Mouse (Mus musculus): ENCODE measurements at regions not wholly inside any gene's neighbourhood (a gene's known extent, or its start where the extent isn't known, plus 50 kb on each side); places are given as distances from the start of the nearest gene placed in this dataset.
A peak's percentile ranks its signal among the peaks of the same experiment; 100 is the strongest.

DNA sequence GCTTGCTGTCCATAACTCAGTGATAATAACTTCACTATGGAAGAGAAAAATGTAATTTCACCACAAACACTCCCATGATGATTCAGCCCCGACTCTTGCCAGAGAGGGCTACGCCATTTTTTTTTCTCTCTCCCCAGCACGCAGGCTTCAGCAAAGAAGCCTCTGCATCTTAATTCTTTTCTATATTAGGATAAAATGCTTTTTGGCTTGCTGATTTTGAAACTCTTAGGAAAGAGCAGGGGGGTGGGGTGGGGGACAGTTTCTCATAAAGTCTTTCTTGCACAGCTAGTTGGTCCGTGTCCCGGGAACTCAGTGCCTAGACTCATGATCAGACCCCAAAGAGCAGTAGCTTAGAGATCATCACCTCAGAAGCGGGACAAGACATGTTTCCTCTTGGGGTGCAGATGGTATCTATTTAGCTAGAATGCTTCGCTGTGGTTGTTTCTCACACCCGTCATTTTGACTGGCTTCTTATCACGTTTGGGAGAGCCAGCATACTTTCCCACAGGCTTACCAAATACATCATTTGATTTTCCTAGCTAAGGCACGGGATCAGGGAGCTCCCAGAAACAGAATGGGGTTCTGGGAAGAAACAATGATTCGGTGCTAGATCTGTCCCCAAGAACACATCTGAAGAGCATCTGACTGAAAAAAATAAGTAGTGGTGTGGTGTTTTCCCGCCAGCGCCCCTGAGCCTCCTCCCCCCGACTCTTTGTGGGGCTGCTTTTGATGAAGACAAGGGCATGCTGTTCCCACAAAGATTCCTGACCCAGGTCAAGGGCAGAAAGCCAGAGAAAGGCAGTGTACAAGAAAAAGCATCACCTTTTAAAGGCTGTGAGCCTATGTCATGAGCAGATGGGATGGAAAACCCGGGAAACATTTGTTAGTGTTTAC is 483.6 kb upstream of the Id4 start:
- Histone ChIP-seq H3K27ac (ENCODE audit: low read length) (peak overlapping the region; percentile 78), H3K4me3 (replicated peaks; ENCODE audit: low read length) (no peak overlapping the region), H3K9me3 (replicated peaks; ENCODE audit: control insufficient read depth, low read length) (no peaks in the 10 kb centered on the region), H3K4me1 (ENCODE audit: control insufficient read depth, insufficient read depth, low read length) (peaks cover 9% of the 10 kb centered on the region; the same call in 1 of the 2 replicates), H3K9ac (ENCODE audit: low read length) (peak overlapping the region; percentile 43; the same call in 1 of the 2 replicates), H3K36me3 (ENCODE audit: control insufficient read depth, insufficient read depth, low read length) (no peaks in the 10 kb centered on the region), H3K27me3 (ENCODE audit: control insufficient read depth, insufficient read depth, low read length) (no peaks in the 10 kb centered on the region), H3K4me2 (ENCODE audit: low read depth, low read length) (peak overlapping the region; percentile 31; the same call in 1 of the 2 replicates)
- ATAC-seq (ENCODE audit: insufficient read depth, low FRiP score), result peak; percentile 60; the same call in 1 of the 2 replicates
- 50% methylated on average over 15 of the region's 15 CpGs for WGBS

DNA sequence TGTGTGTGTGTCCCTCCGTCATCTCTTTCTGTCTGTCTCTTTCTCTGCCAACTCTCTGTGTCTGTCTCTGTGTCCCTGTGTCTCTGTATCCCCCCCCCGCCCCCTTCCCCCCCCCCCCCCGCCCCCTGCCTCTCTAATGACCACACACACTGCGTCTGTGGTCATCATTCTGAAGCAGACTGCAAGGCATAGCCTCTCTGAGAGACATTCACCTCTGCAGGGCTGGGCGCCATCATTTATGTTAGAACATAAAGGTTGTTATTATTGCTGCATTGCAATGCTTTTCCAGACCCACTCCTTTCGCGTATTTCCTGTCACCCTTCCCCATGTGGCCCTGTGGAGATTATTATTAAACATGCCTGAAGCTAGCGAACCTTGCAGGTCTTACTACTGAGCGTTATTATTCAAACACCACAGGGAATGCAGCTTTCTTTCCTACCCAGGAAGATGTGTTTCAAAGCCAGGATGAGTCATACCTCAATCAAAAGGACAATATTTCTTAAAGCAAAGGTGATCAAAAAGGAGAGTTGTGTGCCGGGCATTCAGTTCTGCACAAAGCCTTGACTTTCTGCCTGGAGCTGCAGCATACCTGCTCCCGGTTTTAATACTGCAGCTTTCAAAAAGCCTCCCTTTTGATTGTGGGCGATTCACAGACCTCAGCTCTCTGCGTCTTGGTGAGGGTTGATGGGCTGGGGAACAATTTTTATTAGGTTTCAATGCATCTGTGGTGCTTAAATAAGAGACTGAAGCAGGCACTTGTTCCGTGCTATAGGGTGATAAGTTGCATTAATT is 482.6 kb upstream of the Id4 start:
- no peak overlapping the region for H3K4me2 ChIP-seq (ENCODE audit: low read depth, low read length)
- H3K4me1 ChIP-seq (ENCODE audit: control insufficient read depth, insufficient read depth, low read length), result peaks cover 9% of the 10 kb centered on the region; the same call in 1 of the 2 replicates
- no peak overlapping the region for H3K9ac ChIP-seq (ENCODE audit: low read length)
- H3K27ac ChIP-seq (ENCODE audit: low read length), result no peak overlapping the region
- ATAC-seq (ENCODE audit: insufficient read depth, low FRiP score), result no peak
- H3K4me3 ChIP-seq (replicated peaks; ENCODE audit: low read length), result no peak overlapping the region
- H3K36me3 ChIP-seq (ENCODE audit: control insufficient read depth, insufficient read depth, low read length), result no peaks in the 10 kb centered on the region
- H3K27me3 ChIP-seq (ENCODE audit: control insufficient read depth, insufficient read depth, low read length), result no peaks in the 10 kb centered on the region
- 51% methylated on average over 12 of the region's 14 CpGs for WGBS
- no peaks in the 10 kb centered on the region for H3K9me3 ChIP-seq (replicated peaks; ENCODE audit: control insufficient read depth, low read length)

DNA sequence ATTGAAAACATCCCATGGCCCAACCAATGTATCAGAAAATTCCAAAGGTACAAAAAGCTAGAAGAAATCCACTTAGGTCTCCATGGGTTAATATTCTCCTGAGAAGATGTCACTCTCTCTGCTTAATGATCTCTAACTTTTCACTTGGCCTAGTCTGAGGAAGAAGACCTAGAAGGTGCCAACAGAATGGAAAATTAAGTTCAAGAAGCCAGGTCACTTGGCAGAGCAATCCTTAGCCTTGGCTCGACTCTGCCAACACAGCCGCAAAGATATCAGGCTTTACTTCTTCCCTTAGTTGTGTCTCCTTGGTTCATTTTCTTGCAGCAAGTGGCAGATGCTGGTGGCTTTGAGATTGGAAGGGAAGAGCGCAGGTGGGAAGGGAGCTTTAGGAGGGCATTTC is 476.6 kb upstream of the Id4 start:
- 86% methylated on average over 3 of the region's 3 CpGs for WGBS
- Histone ChIP-seq H3K4me3 (replicated peaks; ENCODE audit: low read length) (no peak overlapping the region), H3K27me3 (ENCODE audit: control insufficient read depth, insufficient read depth, low read length) (no peaks in the 10 kb centered on the region), H3K27ac (ENCODE audit: low read length) (no peak overlapping the region), H3K4me2 (ENCODE audit: low read depth, low read length) (no peak overlapping the region), H3K9ac (ENCODE audit: low read length) (no peak overlapping the region), H3K4me1 (ENCODE audit: control insufficient read depth, insufficient read depth, low read length) (no peaks in the 10 kb centered on the region), H3K9me3 (replicated peaks; ENCODE audit: control insufficient read depth, low read length) (no peaks in the 10 kb centered on the region), H3K36me3 (ENCODE audit: control insufficient read depth, insufficient read depth, low read length) (no peaks in the 10 kb centered on the region)
- ATAC-seq (ENCODE audit: insufficient read depth, low FRiP score), result no peak

DNA sequence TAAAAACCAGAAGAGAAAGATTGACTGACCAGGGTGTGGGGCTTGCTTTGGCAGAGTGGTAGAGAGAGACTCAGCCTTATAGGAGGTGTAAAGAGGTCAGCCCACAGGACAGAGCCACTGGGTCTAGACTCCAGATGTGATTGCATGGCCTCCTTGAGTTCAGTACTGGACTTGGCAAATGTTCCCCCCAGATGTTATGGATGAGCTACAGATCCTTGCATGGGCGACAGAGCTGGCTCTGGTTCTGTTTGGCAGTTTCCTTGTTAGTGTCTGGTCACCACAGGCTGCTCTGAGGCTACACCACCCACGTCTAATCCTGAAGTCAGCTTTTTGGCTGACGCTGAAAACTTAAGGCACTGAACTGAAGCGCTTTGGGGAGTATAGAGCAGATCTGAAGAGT is 463.2 kb upstream of the Id4 start:
- no peaks in the 10 kb centered on the region for H3K27me3 ChIP-seq (ENCODE audit: control insufficient read depth, insufficient read depth, low read length)
- H3K4me2 ChIP-seq (ENCODE audit: low read depth, low read length), result no peak overlapping the region
- H3K4me3 ChIP-seq (replicated peaks; ENCODE audit: low read length), result no peak overlapping the region
- no peaks in the 10 kb centered on the region for H3K4me1 ChIP-seq (ENCODE audit: control insufficient read depth, insufficient read depth, low read length)
- H3K27ac ChIP-seq (ENCODE audit: low read length), result 0 out of 2 replicates have a peak overlapping the region, but pooled peaks have one; percentile 12
- 57% methylated on average over 4 of the region's 4 CpGs for WGBS
- ATAC-seq (ENCODE audit: insufficient read depth, low FRiP score), result peak; percentile 47
- no peaks in the 10 kb centered on the region for H3K9me3 ChIP-seq (replicated peaks; ENCODE audit: control insufficient read depth, low read length)
- H3K36me3 ChIP-seq (ENCODE audit: control insufficient read depth, insufficient read depth, low read length), result no peaks in the 10 kb centered on the region
- H3K9ac ChIP-seq (ENCODE audit: low read length), result no peak overlapping the region

DNA sequence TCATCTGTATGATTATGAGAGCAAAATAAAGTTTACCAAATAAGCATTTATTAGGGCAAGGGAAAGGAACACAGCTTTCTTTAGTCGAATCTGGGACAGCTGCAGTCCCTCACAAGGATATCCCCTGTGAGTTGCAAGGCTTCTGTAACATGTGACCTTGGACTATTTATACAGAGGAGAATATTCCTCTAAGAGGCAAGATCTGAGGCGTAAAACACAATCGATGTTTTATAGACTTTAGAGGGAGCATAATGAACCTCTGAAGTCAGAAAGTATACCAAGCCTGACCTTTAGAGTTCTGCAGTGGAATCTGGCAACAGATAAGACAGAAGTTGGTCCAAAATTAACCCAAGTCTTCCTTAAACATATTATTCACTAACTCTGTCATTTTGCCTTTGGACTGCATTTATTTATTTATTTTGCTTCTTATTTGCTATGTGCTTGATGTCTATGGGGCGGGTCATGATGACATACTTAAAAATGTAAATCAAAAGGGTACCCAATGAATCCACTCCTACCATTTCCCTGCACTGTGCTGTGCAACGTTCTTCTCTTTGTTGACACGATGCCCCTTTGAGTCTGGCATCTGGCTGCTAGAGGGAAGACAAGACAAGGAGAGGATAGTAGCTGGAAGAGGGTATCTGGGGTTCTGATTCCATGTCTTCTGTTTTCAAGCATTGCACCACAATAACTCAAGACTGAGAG is 449.2 kb upstream of the Id4 start:
- peak; percentile 66; the same call in 1 of the 2 replicates for ATAC-seq (ENCODE audit: insufficient read depth, low FRiP score)
- no peak overlapping the region for H3K4me3 ChIP-seq (replicated peaks; ENCODE audit: low read length)
- no peaks in the 10 kb centered on the region for H3K36me3 ChIP-seq (ENCODE audit: control insufficient read depth, insufficient read depth, low read length)
- 52% methylated on average over 6 of the region's 6 CpGs for WGBS
- no peaks in the 10 kb centered on the region for H3K27me3 ChIP-seq (ENCODE audit: control insufficient read depth, insufficient read depth, low read length)
- no peak overlapping the region for H3K4me2 ChIP-seq (ENCODE audit: low read depth, low read length)
- H3K9me3 ChIP-seq (replicated peaks; ENCODE audit: control insufficient read depth, low read length), result no peaks in the 10 kb centered on the region
- no peaks in the 10 kb centered on the region for H3K4me1 ChIP-seq (ENCODE audit: control insufficient read depth, insufficient read depth, low read length)
- peak overlapping the region; percentile 16; the same call in 1 of the 2 replicates for H3K27ac ChIP-seq (ENCODE audit: low read length)
- H3K9ac ChIP-seq (ENCODE audit: low read length), result no peak overlapping the region

DNA sequence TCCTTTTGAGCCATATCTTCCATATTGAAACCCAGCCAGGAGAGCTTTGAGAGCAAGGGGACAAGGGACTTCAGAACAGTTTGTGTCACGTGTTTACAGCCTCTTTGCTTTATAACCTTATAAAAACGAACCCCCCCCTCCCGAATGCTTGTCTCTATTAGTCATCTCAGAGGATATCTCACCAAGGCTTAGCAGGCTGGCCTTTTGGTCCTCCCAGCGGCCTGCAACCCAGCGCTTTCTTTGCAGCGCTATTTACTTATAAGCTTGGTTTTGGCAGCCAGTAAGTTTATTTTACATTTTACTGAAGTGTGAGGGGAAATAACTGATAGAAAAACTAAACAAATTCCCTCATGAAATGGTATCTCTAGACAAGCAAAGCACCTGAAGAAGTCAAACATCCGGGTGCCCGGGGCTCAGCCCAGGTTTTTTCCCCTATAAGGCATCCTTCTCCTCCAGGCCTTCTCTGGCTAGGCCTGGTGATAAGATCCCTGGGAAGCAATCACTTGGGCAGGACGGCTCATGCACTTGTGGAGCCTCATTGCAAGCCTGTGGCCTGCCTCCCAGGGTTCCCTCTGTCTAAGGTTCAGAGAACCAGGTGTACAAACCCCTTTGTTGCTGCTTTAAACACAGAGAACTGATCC is 442.0 kb upstream of the Id4 start:
- ATAC-seq (ENCODE audit: insufficient read depth, low FRiP score), result peak; percentile 92
- no peak overlapping the region for H3K4me3 ChIP-seq (replicated peaks; ENCODE audit: low read length)

DNA sequence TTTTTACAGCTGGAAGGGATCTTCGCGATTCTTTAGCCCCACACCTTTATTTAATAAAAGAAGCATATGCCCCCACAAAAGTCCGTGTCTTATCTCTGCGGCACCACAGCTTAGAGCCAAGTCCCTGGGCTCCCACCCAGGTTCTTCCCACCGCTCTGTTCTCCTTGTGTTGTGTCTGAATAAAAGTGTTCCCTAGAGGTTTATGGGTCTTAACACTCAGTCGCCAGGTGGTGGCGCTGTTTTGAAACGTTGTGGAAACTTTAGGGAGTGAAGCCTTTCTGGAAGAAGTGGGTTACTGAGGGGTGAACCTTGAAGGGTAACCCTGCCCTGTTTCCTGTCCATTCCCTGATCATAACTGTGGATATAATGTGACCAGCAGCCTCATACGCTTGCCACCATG is 424.5 kb upstream of the Id4 start:
- WGBS, result 45% methylated on average over 9 of the region's 9 CpGs
- no peaks in the 10 kb centered on the region for H3K4me1 ChIP-seq (ENCODE audit: control insufficient read depth, insufficient read depth, low read length)
- H3K36me3 ChIP-seq (ENCODE audit: control insufficient read depth, insufficient read depth, low read length), result no peaks in the 10 kb centered on the region
- no peak overlapping the region for H3K9ac ChIP-seq (ENCODE audit: low read length)
- H3K27ac ChIP-seq (ENCODE audit: low read length), result no peak overlapping the region
- H3K27me3 ChIP-seq (ENCODE audit: control insufficient read depth, insufficient read depth, low read length), result no peaks in the 10 kb centered on the region
- no peak overlapping the region for H3K4me2 ChIP-seq (ENCODE audit: low read depth, low read length)
- ATAC-seq (ENCODE audit: insufficient read depth, low FRiP score), result no peak
- H3K4me3 ChIP-seq (replicated peaks; ENCODE audit: low read length), result no peak overlapping the region
- H3K9me3 ChIP-seq (replicated peaks; ENCODE audit: control insufficient read depth, low read length), result no peaks in the 10 kb centered on the region

More for the DNA sequence above, 442.0 kb upstream of the Id4 start:
- H3K9me3 ChIP-seq (replicated peaks; ENCODE audit: control insufficient read depth, low read length), result no peaks in the 10 kb centered on the region
- H3K4me2 ChIP-seq (ENCODE audit: low read depth, low read length), result no peak overlapping the region
- H3K9ac ChIP-seq (ENCODE audit: low read length), result no peak overlapping the region
- no peak overlapping the region for H3K27ac ChIP-seq (ENCODE audit: low read length)
- 34% methylated on average over 9 of the region's 9 CpGs for WGBS
- H3K4me1 ChIP-seq (ENCODE audit: control insufficient read depth, insufficient read depth, low read length), result peaks cover 10% of the 10 kb centered on the region; the same call in 1 of the 2 replicates
- no peaks in the 10 kb centered on the region for H3K36me3 ChIP-seq (ENCODE audit: control insufficient read depth, insufficient read depth, low read length)
- no peaks in the 10 kb centered on the region for H3K27me3 ChIP-seq (ENCODE audit: control insufficient read depth, insufficient read depth, low read length)

DNA sequence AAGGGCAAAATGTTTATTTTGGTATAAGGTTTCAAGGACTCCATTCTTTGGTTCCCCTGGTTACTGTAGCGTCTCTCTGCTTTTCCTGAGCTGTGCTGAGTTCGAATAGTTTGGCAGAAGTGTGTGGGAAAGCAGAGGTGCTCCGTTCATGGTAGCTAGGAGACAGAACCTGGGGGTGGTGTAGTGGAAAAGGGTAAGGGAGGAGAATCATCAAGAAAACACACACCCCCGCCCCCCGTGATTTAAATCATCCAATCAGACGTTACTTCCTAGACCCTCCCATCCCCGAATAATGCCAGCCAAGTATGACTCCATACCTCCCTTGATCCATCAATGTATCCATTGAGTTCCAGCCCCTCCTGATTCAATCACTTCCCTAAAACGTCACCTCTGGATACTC is 418.6 kb upstream of the Id4 start:
- no peak overlapping the region for H3K27ac ChIP-seq (ENCODE audit: low read length)
- H3K4me2 ChIP-seq (ENCODE audit: low read depth, low read length), result no peak overlapping the region
- H3K27me3 ChIP-seq (ENCODE audit: control insufficient read depth, insufficient read depth, low read length), result no peaks in the 10 kb centered on the region
- no peaks in the 10 kb centered on the region for H3K4me1 ChIP-seq (ENCODE audit: control insufficient read depth, insufficient read depth, low read length)
- no peaks in the 10 kb centered on the region for H3K9me3 ChIP-seq (replicated peaks; ENCODE audit: control insufficient read depth, low read length)
- no peak overlapping the region for H3K9ac ChIP-seq (ENCODE audit: low read length)
- 84% methylated on average over 8 of the region's 8 CpGs for WGBS
- no peak for ATAC-seq (ENCODE audit: insufficient read depth, low FRiP score)
- no peak overlapping the region for H3K4me3 ChIP-seq (replicated peaks; ENCODE audit: low read length)
- H3K36me3 ChIP-seq (ENCODE audit: control insufficient read depth, insufficient read depth, low read length), result no peaks in the 10 kb centered on the region
